Mouse (Mus musculus): ENCODE data around the gene Ivns1abp. TPM values are rescaled to one million over a fixed set of nuclear protein-coding genes. Genes with fewer than 3 reads are reported as not detected.
"Not testable (repeated sequence)": the region's sequence is repeated elsewhere in the genome, so short reads cannot be mapped to it uniquely, and the experiment has no call there.

Gene Ivns1abp
- polyA plus RNA-seq, 1 experiment: 156 TPM

GRCm38 (mm10) chr1:151301904-151302303, 42.4 kb upstream of the Ivns1abp start:
- TF ChIP-seq EP300 (IDR thresholded peaks at IDR 0.05; ENCODE audit: insufficient read depth, low read depth, low read length): no peak
- no peak for TF ChIP-seq CTCF (IDR thresholded peaks at IDR 0.05; ENCODE audit: low read depth, low read length)
- TF ChIP-seq POLR2A (IDR thresholded peaks at IDR 0.05; ENCODE audit: insufficient read depth, low read length): no peak

GRCm38 (mm10) chr1:151303265-151303664, 41.0 kb upstream of the Ivns1abp start:
- Histone ChIP-seq H3K9me3 (replicated peaks; ENCODE audit: control insufficient read depth, insufficient read depth, low read length, poor library complexity, severe bottlenecking) (no peaks in the 10 kb centered on the region), H3K9ac (ENCODE audit: low read depth, poor library complexity, severe bottlenecking) (no peak overlapping the region), H3K4me3 (ENCODE audit: low read depth, low read length) (no peak overlapping the region), H3K4me1 (ENCODE audit: control insufficient read depth, insufficient read depth, low read length) (no peaks in the 10 kb centered on the region), H3K36me3 (ENCODE audit: control insufficient read depth, insufficient read depth, low read length, poor library complexity, severe bottlenecking) (no peaks in the 10 kb centered on the region), H3K27me3 (ENCODE audit: control insufficient read depth, insufficient read depth, low read length, poor library complexity, severe bottlenecking) (no peaks in the 10 kb centered on the region), H3K27ac (ENCODE audit: insufficient read depth, low read length) (no peak overlapping the region)
- TF ChIP-seq CTCF (IDR thresholded peaks at IDR 0.05; ENCODE audit: low read depth, low read length) (no peak), POLR2A (IDR thresholded peaks at IDR 0.05; ENCODE audit: insufficient read depth, low read length) (no peak), EP300 (IDR thresholded peaks at IDR 0.05; ENCODE audit: insufficient read depth, low read depth, low read length) (no peak)

More at GRCm38 (mm10) chr1:151301904-151302303, 42.4 kb upstream of the Ivns1abp start:
- Histone ChIP-seq H3K9ac (ENCODE audit: low read depth, poor library complexity, severe bottlenecking) (no peak overlapping the region), H3K4me1 (ENCODE audit: control insufficient read depth, insufficient read depth, low read length) (no peaks in the 10 kb centered on the region), H3K9me3 (replicated peaks; ENCODE audit: control insufficient read depth, insufficient read depth, low read length, poor library complexity, severe bottlenecking) (no peaks in the 10 kb centered on the region), H3K27me3 (ENCODE audit: control insufficient read depth, insufficient read depth, low read length, poor library complexity, severe bottlenecking) (no peaks in the 10 kb centered on the region), H3K4me3 (ENCODE audit: low read depth, low read length) (no peak overlapping the region), H3K27ac (ENCODE audit: insufficient read depth, low read length) (no peak overlapping the region), H3K36me3 (ENCODE audit: control insufficient read depth, insufficient read depth, low read length, poor library complexity, severe bottlenecking) (no peaks in the 10 kb centered on the region)

- not testable (repeated sequence) for H3K36me3 ChIP-seq (ENCODE audit: control insufficient read depth, insufficient read depth, low read length, poor library complexity, severe bottlenecking); H3K4me1 ChIP-seq (ENCODE audit: control insufficient read depth, insufficient read depth, low read length); H3K9me3 ChIP-seq (replicated peaks; ENCODE audit: control insufficient read depth, insufficient read depth, low read length, poor library complexity, severe bottlenecking); H3K9ac ChIP-seq (ENCODE audit: low read depth, poor library complexity, severe bottlenecking); H3K27ac ChIP-seq (ENCODE audit: insufficient read depth, low read length); H3K4me3 ChIP-seq (ENCODE audit: low read depth, low read length); H3K27me3 ChIP-seq (ENCODE audit: control insufficient read depth, insufficient read depth, low read length, poor library complexity, severe bottlenecking)
Observed at GRCm38 (mm10) chr1:151305001-151305400, 39.3 kb upstream of the Ivns1abp start.

- TF ChIP-seq POLR2A (IDR thresholded peaks at IDR 0.05; ENCODE audit: insufficient read depth, low read length) (no peak), CTCF (IDR thresholded peaks at IDR 0.05; ENCODE audit: low read depth, low read length) (no peak), EP300 (IDR thresholded peaks at IDR 0.05; ENCODE audit: insufficient read depth, low read depth, low read length) (no peak)
- H3K4me3 ChIP-seq (ENCODE audit: low read depth, low read length): no peak overlapping the region
- no peak overlapping the region for H3K9ac ChIP-seq (ENCODE audit: low read depth, poor library complexity, severe bottlenecking)
- H3K36me3 ChIP-seq (ENCODE audit: control insufficient read depth, insufficient read depth, low read length, poor library complexity, severe bottlenecking): no peaks in the 10 kb centered on the region
- no peaks in the 10 kb centered on the region for H3K27me3 ChIP-seq (ENCODE audit: control insufficient read depth, insufficient read depth, low read length, poor library complexity, severe bottlenecking)
- no peaks in the 10 kb centered on the region for H3K4me1 ChIP-seq (ENCODE audit: control insufficient read depth, insufficient read depth, low read length)
- H3K27ac ChIP-seq (ENCODE audit: insufficient read depth, low read length): no peak overlapping the region
- H3K9me3 ChIP-seq (replicated peaks; ENCODE audit: control insufficient read depth, insufficient read depth, low read length, poor library complexity, severe bottlenecking): no peaks in the 10 kb centered on the region
Observed at GRCm38 (mm10) chr1:151307059-151307458, 37.2 kb upstream of the Ivns1abp start.

GRCm38 (mm10) chr1:151307821-151308220, 36.5 kb upstream of the Ivns1abp start:
- H3K36me3 ChIP-seq (ENCODE audit: control insufficient read depth, insufficient read depth, low read length, poor library complexity, severe bottlenecking): no peaks in the 10 kb centered on the region

GRCm38 (mm10) chr1:151308508-151308907, 35.8 kb upstream of the Ivns1abp start:
- no peak overlapping the region for H3K4me3 ChIP-seq (ENCODE audit: low read depth, low read length)
- H3K4me1 ChIP-seq (ENCODE audit: control insufficient read depth, insufficient read depth, low read length): no peaks in the 10 kb centered on the region
- no peak overlapping the region for H3K9ac ChIP-seq (ENCODE audit: low read depth, poor library complexity, severe bottlenecking)
- H3K9me3 ChIP-seq (replicated peaks; ENCODE audit: control insufficient read depth, insufficient read depth, low read length, poor library complexity, severe bottlenecking): no peaks in the 10 kb centered on the region
- H3K27ac ChIP-seq (ENCODE audit: insufficient read depth, low read length): no peak overlapping the region
- TF ChIP-seq CTCF (IDR thresholded peaks at IDR 0.05; ENCODE audit: low read depth, low read length) (no peak), EP300 (IDR thresholded peaks at IDR 0.05; ENCODE audit: insufficient read depth, low read depth, low read length) (no peak), POLR2A (IDR thresholded peaks at IDR 0.05; ENCODE audit: insufficient read depth, low read length) (no peak)
- H3K36me3 ChIP-seq (ENCODE audit: control insufficient read depth, insufficient read depth, low read length, poor library complexity, severe bottlenecking): no peaks in the 10 kb centered on the region
- no peaks in the 10 kb centered on the region for H3K27me3 ChIP-seq (ENCODE audit: control insufficient read depth, insufficient read depth, low read length, poor library complexity, severe bottlenecking)

More at GRCm38 (mm10) chr1:151307821-151308220, 36.5 kb upstream of the Ivns1abp start:
- Histone ChIP-seq H3K4me3 (ENCODE audit: low read depth, low read length) (no peak overlapping the region), H3K27ac (ENCODE audit: insufficient read depth, low read length) (no peak overlapping the region), H3K9me3 (replicated peaks; ENCODE audit: control insufficient read depth, insufficient read depth, low read length, poor library complexity, severe bottlenecking) (no peaks in the 10 kb centered on the region), H3K4me1 (ENCODE audit: control insufficient read depth, insufficient read depth, low read length) (no peaks in the 10 kb centered on the region), H3K27me3 (ENCODE audit: control insufficient read depth, insufficient read depth, low read length, poor library complexity, severe bottlenecking) (no peaks in the 10 kb centered on the region), H3K9ac (ENCODE audit: low read depth, poor library complexity, severe bottlenecking) (no peak overlapping the region)
- no peak for TF ChIP-seq POLR2A (IDR thresholded peaks at IDR 0.05; ENCODE audit: insufficient read depth, low read length)
- TF ChIP-seq CTCF (IDR thresholded peaks at IDR 0.05; ENCODE audit: low read depth, low read length): no peak
- TF ChIP-seq EP300 (IDR thresholded peaks at IDR 0.05; ENCODE audit: insufficient read depth, low read depth, low read length): no peak
